Mouse (Mus musculus) fibroblast of lung, adult 2 months (primary cell): ENCODE measurements around the gene Sytl3.
"Not testable (repeated sequence)": the region's sequence is repeated elsewhere in the genome, so short reads cannot be mapped to it uniquely, and the experiment has no call there.

Experiments used
- DNase-seq: peaks from one replicate; pipeline ENCODE4 v3.0.0-alpha.2; 2011; ENCODE audit warnings: low read depth

The Sytl3 gene

DNA sequence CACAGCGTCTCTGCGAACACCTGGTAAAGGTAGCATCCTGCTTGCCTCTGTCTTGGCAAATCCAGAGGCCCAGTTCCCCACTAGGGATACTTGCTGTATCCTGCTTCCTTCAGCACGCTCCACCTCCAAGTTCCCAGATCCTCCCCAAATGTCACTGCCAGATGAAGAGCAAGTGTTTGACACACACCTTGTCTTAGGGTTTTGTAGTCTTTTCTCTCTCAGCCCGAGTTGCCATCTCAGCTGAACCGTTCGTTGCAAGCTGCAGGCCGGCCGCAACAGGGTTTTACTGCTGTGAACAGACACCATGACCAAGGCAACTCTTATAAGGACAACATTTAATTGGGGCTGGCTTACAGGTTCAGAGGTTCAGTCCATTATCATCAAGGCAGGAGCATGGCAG lies 12.1 kb upstream of the Sytl3 start:
- DNase-seq, result not testable (repeated sequence)

- not testable (repeated sequence) for DNase-seq
Observed at GRCm38 (mm10) chr17:6647452-6647851, 11.4 kb upstream of the Sytl3 start.

DNA sequence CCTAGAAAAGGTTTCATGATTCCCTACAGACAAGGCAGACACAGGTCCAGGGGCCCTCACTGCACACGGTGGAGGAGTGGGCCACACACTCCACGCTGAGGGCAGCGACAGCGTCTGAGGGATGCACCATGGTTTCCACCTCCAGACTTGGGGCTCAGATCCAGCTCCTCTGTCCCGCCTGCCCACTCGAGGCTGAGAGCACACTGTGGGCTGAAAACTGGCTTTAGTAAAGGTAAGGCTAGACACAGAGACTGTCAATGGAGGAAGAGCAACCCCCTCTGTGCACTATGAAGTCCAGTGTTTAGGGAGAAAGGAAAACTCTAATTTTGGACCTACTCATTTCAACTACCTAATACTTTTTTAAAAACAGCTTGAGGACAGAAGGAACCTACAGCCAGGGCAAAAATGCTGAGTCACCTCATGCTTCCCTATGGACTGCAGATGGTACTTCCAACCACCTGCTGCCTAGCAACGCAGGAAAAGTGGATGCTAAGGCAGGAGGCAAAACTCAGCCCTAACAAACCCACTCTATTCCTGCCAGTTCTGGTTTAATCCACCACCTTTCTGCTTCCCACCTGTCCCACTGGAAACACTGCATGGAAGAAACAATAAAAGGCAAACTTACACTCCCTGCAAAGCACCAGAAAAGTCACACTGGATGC lies 7.9 kb upstream of the Sytl3 start:
- DNase-seq, result not testable (repeated sequence)

DNA sequence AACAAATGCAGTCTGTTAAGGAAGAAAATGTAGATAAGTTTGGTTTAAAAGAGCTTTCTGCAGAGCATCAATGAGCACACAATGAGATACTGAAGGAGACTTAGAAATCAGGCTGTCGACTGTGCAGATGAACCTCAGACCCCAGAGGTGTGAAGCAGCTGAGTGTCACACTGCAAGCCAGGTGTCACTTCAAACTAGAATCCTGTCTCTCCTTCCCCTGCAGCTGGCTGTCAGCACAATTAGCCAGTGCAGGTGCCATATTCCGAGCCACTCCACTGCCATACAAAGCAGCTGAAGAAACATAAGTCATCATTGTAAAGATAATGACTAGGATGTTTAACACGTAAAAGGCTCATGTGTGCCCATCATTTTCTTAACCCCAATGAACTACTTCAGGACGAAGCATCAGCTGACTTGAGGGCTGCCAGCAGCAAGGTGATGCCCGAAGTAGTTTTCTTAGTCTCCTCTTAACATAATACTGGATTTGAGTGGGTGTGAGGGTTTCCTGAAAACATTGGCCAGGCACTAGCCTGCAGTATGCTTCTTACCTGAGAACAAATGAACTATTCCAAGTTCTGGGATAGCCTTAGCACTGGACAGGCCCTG lies 5.4 kb upstream of the Sytl3 start:
- DNase-seq, result not testable (repeated sequence)

GRCm38 (mm10) chr17:6655087-6655511 lies 3.8 kb upstream of the Sytl3 start:
- DNase-seq, result peak; percentile 47

DNA sequence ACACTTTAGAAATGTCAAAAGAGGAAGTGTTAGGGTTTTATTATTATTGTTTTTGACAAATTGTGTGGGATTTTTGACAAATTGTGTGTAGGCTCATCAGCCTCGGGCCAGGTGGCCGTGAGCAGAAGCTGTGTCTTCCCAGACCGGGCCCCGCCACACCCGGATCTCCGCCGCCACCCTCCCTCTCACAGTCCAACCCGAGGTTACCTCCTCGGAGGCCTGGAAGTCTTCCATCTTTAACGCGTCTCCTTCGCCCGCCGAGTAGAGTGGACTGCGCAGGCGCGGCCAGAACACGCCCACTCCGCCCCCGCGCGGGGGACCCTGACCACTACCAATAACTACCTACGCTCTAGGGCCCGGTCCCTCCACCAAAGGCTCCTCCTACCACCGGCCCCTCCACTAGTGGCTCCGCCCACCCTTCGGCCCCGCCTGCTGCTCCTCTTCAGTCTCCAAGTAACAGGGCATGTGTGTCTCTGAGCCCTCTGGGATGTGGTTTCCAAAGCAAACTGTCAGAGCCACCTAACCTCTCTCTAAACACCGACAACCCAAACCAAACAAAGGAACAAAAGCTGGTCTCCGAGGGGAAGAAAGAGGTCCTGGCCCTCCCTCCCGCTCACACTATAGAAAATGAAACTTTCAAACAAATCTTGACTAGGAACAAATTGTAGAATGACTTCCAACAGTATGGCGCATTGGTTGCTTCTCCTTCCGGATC lies 3.2 kb upstream of the Sytl3 start, which contains the start of gene Dynlt1f:
Gene Dynlt1f (minus strand): TSS at position 334 of the 715 bp plus-strand sequence.
- DNase-seq, result not testable (repeated sequence)

DNA sequence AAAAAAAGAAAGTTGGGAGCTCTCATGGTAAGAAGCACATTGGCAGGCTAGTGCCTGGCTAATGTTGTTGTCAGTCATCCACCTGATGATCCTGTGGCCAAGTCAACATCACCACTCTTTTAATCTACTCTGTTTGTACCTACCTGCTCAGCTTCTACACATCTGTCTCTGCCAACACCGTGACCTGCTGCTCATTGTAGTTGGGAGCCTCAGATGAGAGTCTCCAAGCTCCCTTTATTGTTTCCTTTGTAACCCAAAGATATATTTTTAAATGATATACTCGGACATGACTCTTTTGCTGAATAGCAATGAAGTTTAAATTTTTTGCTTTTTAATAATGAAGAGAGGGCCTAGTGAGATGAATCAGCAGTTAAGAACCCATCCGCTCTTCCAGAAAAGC lies 2.4 kb upstream of the Sytl3 start:
- not testable (repeated sequence) for DNase-seq

DNA sequence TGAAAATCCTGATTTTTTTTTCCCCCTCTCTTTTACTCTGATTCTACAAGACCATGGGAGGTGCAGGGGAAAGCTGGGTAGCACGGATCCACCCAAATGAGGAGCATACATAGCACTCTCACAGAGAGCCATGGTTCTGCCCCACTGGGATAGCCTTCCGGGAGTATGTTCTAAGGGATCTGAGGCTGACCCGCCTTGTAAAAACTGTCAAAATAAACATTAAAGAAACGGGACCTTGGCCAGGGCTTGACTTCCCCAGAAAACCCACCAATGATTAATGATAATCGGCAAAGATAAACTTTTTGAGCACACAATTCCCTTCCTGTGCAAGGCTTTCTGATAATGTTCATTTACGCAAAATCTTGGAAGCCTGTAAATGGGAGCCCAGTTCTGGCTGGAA lies 1.7 kb downstream of the Sytl3 start:
- DNase-seq, result not testable (repeated sequence)

DNA sequence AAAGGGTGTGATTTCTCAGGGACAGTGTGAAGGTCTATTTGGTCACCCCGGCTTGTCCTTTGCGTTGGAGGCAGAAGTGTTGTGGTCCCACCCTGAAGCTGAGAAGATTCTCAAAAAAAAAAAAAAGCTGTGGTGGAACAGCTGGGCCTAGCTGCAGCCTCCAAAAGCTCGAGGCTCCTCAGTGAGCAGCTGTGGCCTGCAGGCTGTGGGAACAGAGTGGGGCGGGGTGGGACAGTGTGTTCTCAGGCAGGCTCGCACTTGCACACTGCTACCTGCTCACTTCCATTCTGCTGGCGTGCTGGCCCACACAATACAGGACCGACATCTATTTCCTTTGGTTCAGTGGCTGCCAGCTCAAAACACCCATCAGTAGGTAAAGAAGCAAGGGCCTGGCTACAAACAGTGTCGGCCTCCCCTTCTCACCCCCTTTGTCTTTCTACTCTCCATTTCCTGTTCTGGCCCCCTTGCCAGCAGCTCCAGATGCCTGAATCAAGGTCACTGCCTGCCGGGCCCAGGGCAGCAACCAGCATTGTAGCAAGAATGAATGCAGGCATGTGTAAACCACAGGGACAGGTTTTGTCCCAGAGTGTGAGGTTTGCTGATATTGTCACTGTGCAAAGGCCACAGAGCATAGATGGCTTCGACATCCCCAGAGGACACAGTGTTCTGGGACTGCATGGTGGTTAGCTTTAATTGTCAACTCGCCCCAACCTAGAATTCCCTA lies 2.4 kb downstream of the Sytl3 start:
- not testable (repeated sequence) for DNase-seq

GRCm38 (mm10) chr17:6662840-6663239 lies 3.9 kb downstream of the Sytl3 start:
- not testable (repeated sequence) for DNase-seq

DNA sequence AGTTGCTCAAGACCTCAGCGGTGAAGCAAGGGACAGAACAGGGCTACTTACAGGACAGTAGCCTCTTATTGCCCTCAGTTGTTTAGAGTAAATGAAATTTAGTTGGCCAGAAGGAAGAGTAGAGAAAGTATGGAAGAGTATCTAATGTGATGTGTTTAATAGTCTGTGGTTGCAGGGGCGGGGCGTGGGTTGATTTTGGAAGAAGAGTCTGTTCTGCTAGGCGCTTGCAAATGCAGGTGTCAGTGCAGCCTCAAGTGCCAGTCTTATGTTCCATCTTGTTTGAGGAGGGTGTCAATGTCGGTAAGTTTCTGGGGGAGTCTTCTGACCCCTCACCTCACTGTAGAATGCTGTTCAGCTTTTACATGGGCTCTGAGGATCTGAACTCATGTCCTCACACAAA lies 6.5 kb downstream of the Sytl3 start:
- not testable (repeated sequence) for DNase-seq

GRCm38 (mm10) chr17:6668522-6668921 lies 9.6 kb downstream of the Sytl3 start:
- not testable (repeated sequence) for DNase-seq

- not testable (repeated sequence) for DNase-seq
Observed at GRCm38 (mm10) chr17:6674297-6674696, 15.4 kb downstream of the Sytl3 start.

- not testable (repeated sequence) for DNase-seq
Observed at GRCm38 (mm10) chr17:6678063-6678462, 19.2 kb downstream of the Sytl3 start.

GRCm38 (mm10) chr17:6681721-6682120 lies 22.8 kb downstream of the Sytl3 start:
- not testable (repeated sequence) for DNase-seq

GRCm38 (mm10) chr17:6683702-6684101 lies 24.8 kb downstream of the Sytl3 start:
- not testable (repeated sequence) for DNase-seq

DNA sequence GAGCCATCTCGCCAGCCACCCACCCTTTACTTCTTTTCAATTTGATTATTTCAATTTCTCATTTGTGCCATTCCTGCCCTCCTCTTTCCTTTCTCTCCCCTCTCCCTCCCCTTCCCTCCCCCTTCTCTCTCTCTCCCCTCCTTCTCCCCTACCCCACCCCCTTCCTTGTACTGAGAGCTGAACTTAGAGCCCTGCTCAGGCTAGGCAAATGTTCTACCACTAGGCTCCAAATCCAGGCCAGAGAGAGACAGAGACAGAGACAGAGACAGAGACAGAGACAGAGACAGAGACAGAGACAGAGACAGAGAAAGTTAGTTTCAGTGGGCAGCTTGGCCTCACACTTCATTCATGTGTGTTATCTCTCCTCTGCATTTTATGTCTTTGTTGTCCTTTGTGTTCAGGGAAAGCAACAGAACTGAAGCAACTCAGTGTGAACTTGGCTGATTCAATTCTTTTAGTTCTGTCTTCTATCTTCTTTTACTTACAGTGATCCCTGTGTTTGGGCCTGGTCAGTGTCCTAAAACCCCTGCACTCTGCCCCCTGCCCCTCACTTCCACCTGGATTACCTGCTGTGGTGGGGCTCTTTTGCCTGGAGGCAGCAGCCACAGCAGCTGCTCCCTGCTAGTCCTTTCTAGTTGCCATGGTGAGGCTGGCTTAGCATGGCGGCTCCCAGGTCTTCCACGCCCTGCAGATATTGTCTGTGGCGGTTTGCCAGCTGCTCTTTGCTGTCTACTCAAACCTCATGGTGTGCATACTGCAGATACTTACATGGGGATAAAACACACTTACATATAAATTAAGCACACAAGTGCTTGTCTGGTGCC lies 25.8 kb downstream of the Sytl3 start:
- DNase-seq, result not testable (repeated sequence)

GRCm38 (mm10) chr17:6685288-6685818 lies 26.5 kb downstream of the Sytl3 start:
- DNase-seq, result not testable (repeated sequence)

GRCm38 (mm10) chr17:6686299-6686971 lies 27.5 kb downstream of the Sytl3 start:
- DNase-seq, result not testable (repeated sequence)

GRCm38 (mm10) chr17:6689344-6689743 lies 30.5 kb downstream of the Sytl3 start:
- DNase-seq, result not testable (repeated sequence)
